Mouse (Mus musculus) G1E (cell line): ENCODE measurements at regions not wholly inside any gene's neighbourhood (a gene's known extent, or its start where the extent isn't known, plus 50 kb on each side); places are given as distances from the start of the nearest gene placed in this dataset.
"Not testable (repeated sequence)": the region's sequence is repeated elsewhere in the genome, so short reads cannot be mapped to it uniquely, and the experiment has no call there.

Source experiments
- ATAC-seq: 2 replicates; pipeline ENCODE4 v1.8.0; 2016; ENCODE audit warnings: mild to moderate bottlenecking; ENCODE audit not compliant: insufficient number of reproducible peaks, poor library complexity, low FRiP score, severe bottlenecking; ENCODE audit errors: extremely low read depth
- DNase-seq: peaks from one replicate; pipeline ENCODE4 v3.0.0; 2012; ENCODE audit warnings: low spot score
- H3K27me3 ChIP-seq: 2 replicates; pipeline ENCODE4 v1.6.1; 2012; ENCODE audit warnings: mild to moderate bottlenecking, low read length, inconsistent platforms; ENCODE audit not compliant: insufficient read depth
- H3K36me3 ChIP-seq: replicated peaks from 2 replicates; pipeline ENCODE3; 2012; ENCODE audit warnings: mild to moderate bottlenecking, inconsistent platforms
- H3K4me1 ChIP-seq: 2 replicates; pipeline ENCODE4 v1.6.1; 2012; ENCODE audit warnings: low read depth, low read length, inconsistent platforms, mixed read lengths; ENCODE audit not compliant: insufficient read depth
- H3K4me3 ChIP-seq: 2 replicates; pipeline ENCODE4 v1.5.1; 2012; ENCODE audit warnings: low read depth, mild to moderate bottlenecking, inconsistent platforms, low read length, moderate library complexity, mixed read lengths
- H3K9me3 ChIP-seq: replicated peaks from 2 replicates; pipeline ENCODE4 v1.6.1; 2012; ENCODE audit warnings: inconsistent platforms
- CTCF ChIP-seq: IDR thresholded peaks from 2 replicates; pipeline ENCODE4 v1.5.1; 2012; ENCODE audit warnings: low read depth, low read length, inconsistent platforms, mixed read lengths
- GATA1 ChIP-seq: IDR thresholded peaks from 2 replicates; pipeline ENCODE4 v1.6.1; 2012; ENCODE audit warnings: borderline replicate concordance, low read length, inconsistent platforms, mixed read lengths
- GATA2 ChIP-seq: IDR thresholded peaks from 2 replicates; pipeline ENCODE4 v1.6.1; 2012; ENCODE audit warnings: low read depth, low read length, inconsistent platforms, borderline replicate concordance
- POLR2AphosphoS5 ChIP-seq: IDR thresholded peaks from 2 replicates; pipeline ENCODE4 v1.6.1; 2012; ENCODE audit warnings: low read depth, low read length, inconsistent platforms; ENCODE audit not compliant: insufficient replicate concordance
- TAL1 ChIP-seq: conservative IDR thresholded peaks from 2 replicates; pipeline ENCODE4 v1.6.1; 2012; ENCODE audit warnings: low read depth, low read length, inconsistent platforms, mixed read lengths

- H3K9me3 ChIP-seq: no peaks in the 10 kb centered on the region
- H3K4me1 ChIP-seq: no peaks in the 10 kb centered on the region
- H3K27me3 ChIP-seq: no peaks in the 10 kb centered on the region
- no peak for ATAC-seq
- TF ChIP-seq POLR2AphosphoS5 (no peak), CTCF (no peak), TAL1 (no peak), GATA2 (no peak), GATA1 (no peak)
- DNase-seq: no peak
- no peak overlapping the region for H3K4me3 ChIP-seq
- no peaks in the 10 kb centered on the region for H3K36me3 ChIP-seq
These were observed 181.5 kb upstream of the Nrxn1 start for GRCm38 (mm10) chr17:91274378-91274777.

GRCm38 (mm10) chr17:91238719-91239118 lies 145.8 kb upstream of the Nrxn1 start:
- TF ChIP-seq GATA1 (no peak), CTCF (no peak), POLR2AphosphoS5 (no peak), GATA2 (no peak), TAL1 (no peak)
- ATAC-seq: no peak
- Histone ChIP-seq H3K4me1 (no peaks in the 10 kb centered on the region), H3K4me3 (no peak overlapping the region), H3K27me3 (no peaks in the 10 kb centered on the region), H3K9me3 (no peaks in the 10 kb centered on the region), H3K36me3 (no peaks in the 10 kb centered on the region)
- DNase-seq: no peak

- not testable (repeated sequence) for DNase-seq, H3K9me3 ChIP-seq
- peak; percentile 73 for ATAC-seq
These were observed 143.8 kb upstream of the Nrxn1 start for GRCm38 (mm10) chr17:91236653-91237052.

GRCm38 (mm10) chr17:91226378-91226777 lies 133.5 kb upstream of the Nrxn1 start:
- ATAC-seq (no peak), DNase-seq (no peak)
- H3K9me3 ChIP-seq: no peaks in the 10 kb centered on the region
- TF ChIP-seq CTCF (no peak), GATA2 (no peak), POLR2AphosphoS5 (no peak), GATA1 (no peak), TAL1 (no peak)
- H3K27me3 ChIP-seq: no peaks in the 10 kb centered on the region
- no peak overlapping the region for H3K4me3 ChIP-seq
- H3K4me1 ChIP-seq: no peaks in the 10 kb centered on the region
- no peaks in the 10 kb centered on the region for H3K36me3 ChIP-seq

More at GRCm38 (mm10) chr17:91236653-91237052, 143.8 kb upstream of the Nrxn1 start:
- H3K4me1 ChIP-seq, H3K36me3 ChIP-seq, H3K27me3 ChIP-seq, H3K4me3 ChIP-seq: not testable (repeated sequence)

- no peak for ATAC-seq
- Histone ChIP-seq H3K36me3 (no peaks in the 10 kb centered on the region), H3K27me3 (no peaks in the 10 kb centered on the region), H3K4me1 (no peaks in the 10 kb centered on the region), H3K9me3 (no peaks in the 10 kb centered on the region), H3K4me3 (no peak overlapping the region)
- no peak for TF ChIP-seq GATA2
- no peak for TF ChIP-seq GATA1
- no peak for TF ChIP-seq CTCF
- DNase-seq: no peak
These were observed 133.0 kb upstream of the Nrxn1 start for GRCm38 (mm10) chr17:91225916-91226315.

- DNase-seq (no peak), ATAC-seq (no peak)
- H3K36me3 ChIP-seq: no peaks in the 10 kb centered on the region
These were observed 123.6 kb upstream of the Nrxn1 start for GRCm38 (mm10) chr17:91216429-91216828.

GRCm38 (mm10) chr17:91182574-91182973 lies 89.7 kb upstream of the Nrxn1 start:
- no peak for DNase-seq
- Histone ChIP-seq H3K9me3 (no peaks in the 10 kb centered on the region), H3K4me1 (no peaks in the 10 kb centered on the region), H3K27me3 (no peaks in the 10 kb centered on the region), H3K4me3 (no peak overlapping the region), H3K36me3 (no peaks in the 10 kb centered on the region)
- TF ChIP-seq GATA1 (no peak), POLR2AphosphoS5 (no peak), GATA2 (no peak), CTCF (no peak), TAL1 (no peak)
- ATAC-seq: no peak

More at GRCm38 (mm10) chr17:91216429-91216828, 123.6 kb upstream of the Nrxn1 start:
- TF ChIP-seq GATA1 (no peak), GATA2 (no peak), POLR2AphosphoS5 (no peak), TAL1 (no peak), CTCF (no peak)
- Histone ChIP-seq H3K4me1 (no peaks in the 10 kb centered on the region), H3K4me3 (no peak overlapping the region), H3K27me3 (no peaks in the 10 kb centered on the region), H3K9me3 (no peaks in the 10 kb centered on the region)

GRCm38 (mm10) chr17:91161834-91162233 lies 69.0 kb upstream of the Nrxn1 start:
- no peak for TF ChIP-seq GATA2
- no peak for TF ChIP-seq GATA1
- TF ChIP-seq POLR2AphosphoS5: no peak
- TF ChIP-seq TAL1: no peak
- no peak for TF ChIP-seq CTCF
- H3K4me1 ChIP-seq: no peaks in the 10 kb centered on the region
- H3K27me3 ChIP-seq: no peaks in the 10 kb centered on the region
- H3K4me3 ChIP-seq: no peak overlapping the region
- ATAC-seq: no peak
- H3K9me3 ChIP-seq: no peaks in the 10 kb centered on the region
- no peak for DNase-seq
- no peaks in the 10 kb centered on the region for H3K36me3 ChIP-seq
